Mouse (Mus musculus): ENCODE data around the gene Cst6. TPM values are rescaled to one million over a fixed set of nuclear protein-coding genes. Genes with fewer than 3 reads are reported as not detected.

Cst6 gene
- total and polyA plus RNA-seq, 3 experiments: 0.26 TPM; not detected in 2

- H3K9ac ChIP-seq (ENCODE audit: control insufficient read depth, low read depth, low read length, poor library complexity, severe bottlenecking): no peak overlapping the region
- no peaks in the 10 kb centered on the region for H3K9me3 ChIP-seq (replicated peaks; ENCODE audit: insufficient read depth, low read length)
- H3K27me3 ChIP-seq (ENCODE audit: control insufficient read depth in 1 of 2, insufficient read depth in 2 of 2, low read length in 2 of 2): no peaks in the 10 kb centered on the region
- H3K27ac ChIP-seq (ENCODE audit: control insufficient read depth, low read depth, low read length): no peak overlapping the region
- H3K36me3 ChIP-seq (ENCODE audit: control insufficient read depth in 1 of 2, insufficient read depth in 2 of 2, low read length in 2 of 2): no peaks in the 10 kb centered on the region; a peak in 1 of 4 replicates
- no peaks in the 10 kb centered on the region for H3K79me2 ChIP-seq (ENCODE audit: control insufficient read depth, insufficient read depth, low read length, poor library complexity)
- H3K4me1 ChIP-seq (ENCODE audit: control insufficient read depth in 1 of 2, insufficient read depth in 2 of 2, low read length in 2 of 2): no peaks in the 10 kb centered on the region
- DNase-seq (ENCODE audit: low read depth, low spot score): no peak
- H3K4me3 ChIP-seq (ENCODE audit: control insufficient read depth in 1 of 2, insufficient read depth in 1 of 2, low read depth in 2 of 2, low read length in 2 of 2): no peak overlapping the region
- TF ChIP-seq RAD21 (IDR thresholded peaks at IDR 0.05; ENCODE audit: low read depth, low read length) (no peak), ELF1 (IDR thresholded peaks at IDR 0.05; ENCODE audit: low read depth, low read length) (no peak), GATA1 (IDR thresholded peaks at IDR 0.05; ENCODE audit: low read depth, low read length) (no peak), CTCF (IDR thresholded peaks at IDR 0.05 in 2 of 3, conservative IDR thresholded peaks at IDR 0.05 in 1 of 3; ENCODE audit: control insufficient read depth in 1 of 3, insufficient read depth in 1 of 3, low read depth in 2 of 3, low read length in 3 of 3, poor library complexity in 1 of 3, severe bottlenecking in 1 of 3) (no peak), ZC3H11A (IDR thresholded peaks at IDR 0.05; ENCODE audit: low read depth, low read length) (no peak), POLR2AphosphoS5 (IDR thresholded peaks at IDR 0.05; ENCODE audit: borderline replicate concordance, low read depth, low read length) (no peak), BHLHE40 (IDR thresholded peaks at IDR 0.05; ENCODE audit: borderline replicate concordance, low read depth, low read length) (no peak), POLR2A (IDR thresholded peaks at IDR 0.05; ENCODE audit: control insufficient read depth in 1 of 2, insufficient read depth in 1 of 2, low read depth in 1 of 2, low read length in 2 of 2, poor library complexity in 1 of 2) (no peak), ETS1 (IDR thresholded peaks at IDR 0.05; ENCODE audit: low read depth, low read length) (no peak), RCOR1 (IDR thresholded peaks at IDR 0.05; ENCODE audit: low read depth, low read length) (no peak)
These were observed 24.8 kb upstream of the Cst6 start for GRCm38 (mm10) chr19:5374177-5374576.

GRCm38 (mm10) chr19:5372724-5373123 is 23.4 kb upstream of the Cst6 start:
- Histone ChIP-seq H3K36me3 (ENCODE audit: control insufficient read depth in 1 of 2, insufficient read depth in 2 of 2, low read length in 2 of 2) (peaks cover 0 to 7% of the 10 kb centered on the region in 2 experiments; a peak in 2 of 4 replicates), H3K9ac (ENCODE audit: control insufficient read depth, low read depth, low read length, poor library complexity, severe bottlenecking) (no peak overlapping the region), H3K27me3 (ENCODE audit: control insufficient read depth in 1 of 2, insufficient read depth in 2 of 2, low read length in 2 of 2) (no peaks in the 10 kb centered on the region), H3K9me3 (replicated peaks; ENCODE audit: insufficient read depth, low read length) (no peaks in the 10 kb centered on the region), H3K27ac (ENCODE audit: control insufficient read depth, low read depth, low read length) (no peak overlapping the region), H3K4me1 (ENCODE audit: control insufficient read depth in 1 of 2, insufficient read depth in 2 of 2, low read length in 2 of 2) (peaks cover 0 to 9% of the 10 kb centered on the region in 2 experiments; a peak in 2 of 4 replicates), H3K4me3 (ENCODE audit: control insufficient read depth in 1 of 2, insufficient read depth in 1 of 2, low read depth in 2 of 2, low read length in 2 of 2) (no peak overlapping the region), H3K79me2 (ENCODE audit: control insufficient read depth, insufficient read depth, low read length, poor library complexity) (peaks cover 11% of the 10 kb centered on the region)
- TF ChIP-seq JUND (IDR thresholded peaks at IDR 0.05; ENCODE audit: low read depth, low read length): no peak
- DNase-seq (ENCODE audit: low read depth, low spot score): no peak

GRCm38 (mm10) chr19:5370932-5371331 is 21.6 kb upstream of the Cst6 start:
- Histone ChIP-seq H3K79me2 (ENCODE audit: control insufficient read depth, insufficient read depth, low read length, poor library complexity) (peaks cover 24% of the 10 kb centered on the region), H3K9me3 (replicated peaks; ENCODE audit: insufficient read depth, low read length) (no peaks in the 10 kb centered on the region), H3K27me3 (ENCODE audit: control insufficient read depth in 1 of 2, insufficient read depth in 2 of 2, low read length in 2 of 2) (no peaks in the 10 kb centered on the region), H3K36me3 (ENCODE audit: control insufficient read depth in 1 of 2, insufficient read depth in 2 of 2, low read length in 2 of 2) (peaks cover 0 to 9% of the 10 kb centered on the region in 2 experiments; a peak in 2 of 4 replicates), H3K9ac (ENCODE audit: control insufficient read depth, low read depth, low read length, poor library complexity, severe bottlenecking) (no peak overlapping the region), H3K4me1 (ENCODE audit: control insufficient read depth in 1 of 2, insufficient read depth in 2 of 2, low read length in 2 of 2) (peaks cover 0 to 12% of the 10 kb centered on the region in 2 experiments; a peak in 2 of 4 replicates), H3K4me3 (ENCODE audit: control insufficient read depth in 1 of 2, insufficient read depth in 1 of 2, low read depth in 2 of 2, low read length in 2 of 2) (no peak overlapping the region), H3K27ac (ENCODE audit: control insufficient read depth, low read depth, low read length) (no peak overlapping the region)
- DNase-seq (ENCODE audit: low read depth, low spot score): no peak
- TF ChIP-seq CTCF (IDR thresholded peaks at IDR 0.05 in 2 of 3, conservative IDR thresholded peaks at IDR 0.05 in 1 of 3; ENCODE audit: control insufficient read depth in 1 of 3, insufficient read depth in 1 of 3, low read depth in 2 of 3, low read length in 3 of 3, poor library complexity in 1 of 3, severe bottlenecking in 1 of 3) (peak; percentile 12 to 26 (median 25); a peak in 4 of 6 replicates), POLR2A (IDR thresholded peaks at IDR 0.05; ENCODE audit: control insufficient read depth in 1 of 2, insufficient read depth in 1 of 2, low read depth in 1 of 2, low read length in 2 of 2, poor library complexity in 1 of 2) (no peak)

All from MEL (cell line).